Mouse (Mus musculus) cerebellum, adult 18-20 months (tissue): ENCODE data around the gene Atp5g3.

Experiments
- DNase-seq, 2 experiments: peaks; one replicate each; pipeline ENCODE4 v3.0.0; 2021

The Atp5g3 gene

DNA sequence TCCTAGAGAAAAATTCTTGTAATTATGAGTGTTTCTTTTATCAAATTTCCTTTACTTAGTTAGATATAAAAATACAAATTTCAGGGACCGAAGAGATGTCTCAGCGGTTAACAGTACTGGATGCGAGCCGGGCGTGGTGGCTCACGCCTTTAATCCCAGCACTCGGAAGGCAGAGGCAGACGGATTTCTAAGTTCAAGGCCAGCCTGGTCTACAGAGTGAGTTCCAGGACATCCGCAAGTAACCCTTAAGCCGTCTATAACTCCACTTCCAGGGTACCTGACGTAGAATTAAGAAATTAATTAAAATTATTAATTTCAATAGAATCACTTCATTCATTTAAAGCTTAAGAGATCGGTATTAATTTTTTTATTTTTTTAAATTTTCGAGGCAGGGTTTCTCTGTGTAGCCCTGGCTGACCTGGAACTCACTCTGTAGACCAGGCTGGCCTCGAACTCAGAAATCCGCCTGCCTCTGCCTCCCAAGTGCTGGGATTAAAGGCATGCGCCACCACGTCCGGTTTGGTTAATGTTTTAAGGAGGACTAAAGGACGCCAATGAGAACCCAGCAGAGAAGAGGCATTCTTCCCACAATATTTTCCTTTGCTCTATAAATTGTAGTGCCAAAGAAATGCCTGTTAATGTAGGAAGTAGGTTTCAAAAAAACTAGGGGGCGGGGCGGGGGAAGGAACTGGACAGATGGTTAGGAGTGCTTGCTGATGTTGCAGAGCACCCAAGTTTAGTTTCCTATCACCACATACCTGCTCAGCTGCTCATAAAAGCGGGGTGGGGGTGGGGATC is 17.5 kb downstream of the Atp5g3 start:
- DNase-seq, result peak in 1 of 2 experiments; percentile 31

DNA sequence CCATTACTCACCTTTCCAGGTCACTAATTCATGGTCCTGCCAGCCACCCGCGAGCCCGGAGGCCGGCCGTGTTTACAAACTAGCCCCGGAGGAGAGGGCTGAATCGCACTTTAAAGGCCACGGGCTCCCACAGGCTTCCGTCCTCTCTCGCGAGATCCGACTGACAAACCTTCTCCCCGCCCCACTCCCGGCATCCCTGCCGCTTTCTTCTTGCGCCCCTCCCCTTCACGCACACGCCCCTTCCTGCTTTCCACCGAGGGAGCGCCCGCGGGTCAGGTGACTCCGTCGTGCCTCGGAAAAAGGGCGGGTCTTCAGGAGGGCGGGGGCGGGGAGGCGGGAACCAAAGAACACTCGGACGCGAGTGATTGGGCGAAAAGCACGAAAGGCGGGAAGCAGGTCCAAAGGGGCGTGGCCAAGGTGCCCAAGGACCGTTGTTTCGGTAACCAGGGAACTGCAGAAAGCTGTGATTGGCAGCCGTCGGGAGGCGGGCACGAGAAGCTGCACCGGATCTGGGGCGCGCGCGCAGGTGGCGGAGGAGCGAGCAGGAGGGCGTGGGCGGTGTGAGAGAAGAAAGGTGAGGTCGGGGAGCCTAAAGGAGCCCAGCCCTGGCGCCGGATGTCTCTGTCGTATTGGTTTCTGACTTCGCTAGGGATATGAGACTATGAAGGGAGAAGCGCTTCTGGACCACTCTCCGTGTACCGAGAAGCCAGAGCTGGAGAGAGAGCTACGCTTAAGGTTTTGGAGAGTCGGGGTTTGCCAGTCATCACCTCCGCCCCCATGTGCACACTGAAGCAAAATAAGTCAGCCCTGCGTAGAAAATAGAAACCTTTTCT is 18.4 kb downstream of the Atp5g3 start, which contains the start of gene Atf2:
TSS of gene Atf2 (minus strand) at position 176 of the 833 bp plus-strand sequence.
- DNase-seq, result peak; percentile 99 to 100

DNA sequence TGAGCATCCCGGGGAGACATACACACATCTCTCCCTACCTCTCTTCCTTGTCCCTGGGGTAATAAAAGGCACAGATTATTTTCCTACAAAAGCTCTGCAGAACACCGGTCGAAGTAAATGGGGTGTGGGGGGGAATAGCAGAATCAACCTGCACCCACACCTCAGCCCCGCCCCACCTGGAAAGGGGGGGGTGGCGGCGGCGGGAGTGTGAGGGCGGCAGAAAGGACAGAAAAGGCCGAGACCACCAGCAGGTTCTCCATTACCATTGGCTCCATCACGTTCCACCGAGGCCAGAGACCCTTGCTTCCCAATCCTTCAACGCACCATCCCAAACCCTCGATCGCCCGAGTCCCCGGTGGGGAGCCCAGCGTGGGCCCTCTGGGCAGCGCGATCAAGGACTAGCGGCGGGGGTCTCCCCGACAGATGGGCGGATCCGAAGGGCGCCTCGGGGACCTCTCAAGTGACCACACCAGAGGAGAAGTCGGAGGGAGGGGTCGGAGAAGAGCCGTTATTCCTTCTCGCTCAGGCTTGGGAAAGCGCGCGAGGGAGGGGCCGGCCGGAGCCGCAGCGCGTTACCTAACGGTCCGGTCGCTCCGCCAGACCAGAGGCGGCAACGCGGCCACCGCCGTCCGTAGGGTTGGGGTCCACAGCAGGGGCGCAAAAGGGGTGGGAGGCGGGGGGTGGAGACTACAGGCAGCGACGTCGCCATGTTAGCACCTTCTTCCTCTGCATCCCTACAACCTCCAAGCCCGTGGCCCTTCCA is 19.2 kb downstream of the Atp5g3 start:
- DNase-seq, result peak in 1 of 2 experiments; percentile 64

DNA sequence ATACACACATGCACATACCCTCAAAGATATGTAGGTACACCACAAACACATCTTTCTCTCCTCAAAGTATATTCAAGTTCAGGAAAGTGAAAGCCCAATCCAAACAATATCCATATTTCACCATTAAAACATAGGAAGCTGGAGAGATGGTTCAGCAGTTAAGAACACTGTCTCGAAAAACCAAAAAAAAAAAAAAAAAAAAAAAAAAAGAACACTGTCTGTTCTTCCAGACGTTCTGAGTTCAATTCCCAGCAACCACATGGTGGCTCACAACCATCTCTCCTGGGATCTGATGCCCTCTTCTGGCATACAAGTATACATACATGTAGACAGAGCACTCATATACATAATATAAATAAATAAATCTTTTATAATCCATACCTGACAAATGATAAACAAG is 25.1 kb downstream of the Atp5g3 start:
- no peak for DNase-seq

DNA sequence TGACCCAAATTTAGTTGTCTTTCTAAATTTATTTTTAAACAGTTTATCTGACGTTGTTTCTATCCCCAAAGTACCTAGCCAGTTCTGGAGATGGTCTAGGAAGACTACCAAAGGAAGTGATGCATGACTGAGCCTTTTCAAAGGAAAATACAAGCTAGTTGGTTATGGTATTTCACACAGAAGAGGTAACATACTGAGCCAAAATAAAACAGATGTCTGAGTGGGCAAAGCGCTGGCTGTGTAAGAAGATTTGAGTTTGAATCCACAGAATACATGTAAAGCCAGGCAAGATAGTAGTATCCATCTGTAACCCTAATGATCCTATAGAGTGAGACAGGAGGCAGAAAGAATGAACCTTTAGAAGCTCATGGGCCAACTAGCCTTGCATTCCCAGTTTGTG is 33.2 kb downstream of the Atp5g3 start:
- no peak for DNase-seq

DNA sequence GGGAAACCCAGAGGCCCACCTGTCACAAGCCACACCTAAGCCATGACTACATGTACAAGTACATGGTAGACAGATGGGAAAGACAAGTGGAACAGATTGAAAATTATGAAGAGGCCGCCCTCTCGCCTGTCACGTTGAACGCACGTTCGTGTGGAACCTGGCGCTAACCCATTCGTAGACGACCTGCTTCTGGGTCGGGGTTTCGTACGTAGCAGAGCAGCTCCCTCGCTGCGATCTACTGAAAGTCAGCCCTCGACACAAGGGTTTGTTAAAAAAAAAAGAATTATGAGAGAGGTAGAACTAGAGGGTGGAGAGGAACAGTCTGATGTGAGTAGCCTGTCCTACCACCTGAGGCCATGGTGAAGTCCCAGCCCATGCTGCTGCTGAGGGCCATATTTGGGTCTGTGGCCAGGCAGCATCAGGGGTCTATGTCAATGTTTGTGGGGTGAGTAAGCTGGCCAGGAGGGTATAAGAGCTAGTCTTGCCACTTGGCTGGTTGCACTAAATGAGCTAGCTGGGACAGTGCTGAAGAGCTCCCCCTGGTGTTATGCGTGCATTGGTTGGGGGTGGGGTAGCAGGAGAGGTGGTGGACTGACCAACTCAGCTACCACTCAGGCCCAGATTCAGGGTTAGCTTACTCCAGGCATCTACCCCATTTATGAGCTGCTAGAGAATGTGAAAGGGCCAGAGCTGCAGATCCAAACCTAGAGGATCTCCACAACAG is 43.2 kb downstream of the Atp5g3 start:
- DNase-seq, result peak; percentile 22 to 55

DNA sequence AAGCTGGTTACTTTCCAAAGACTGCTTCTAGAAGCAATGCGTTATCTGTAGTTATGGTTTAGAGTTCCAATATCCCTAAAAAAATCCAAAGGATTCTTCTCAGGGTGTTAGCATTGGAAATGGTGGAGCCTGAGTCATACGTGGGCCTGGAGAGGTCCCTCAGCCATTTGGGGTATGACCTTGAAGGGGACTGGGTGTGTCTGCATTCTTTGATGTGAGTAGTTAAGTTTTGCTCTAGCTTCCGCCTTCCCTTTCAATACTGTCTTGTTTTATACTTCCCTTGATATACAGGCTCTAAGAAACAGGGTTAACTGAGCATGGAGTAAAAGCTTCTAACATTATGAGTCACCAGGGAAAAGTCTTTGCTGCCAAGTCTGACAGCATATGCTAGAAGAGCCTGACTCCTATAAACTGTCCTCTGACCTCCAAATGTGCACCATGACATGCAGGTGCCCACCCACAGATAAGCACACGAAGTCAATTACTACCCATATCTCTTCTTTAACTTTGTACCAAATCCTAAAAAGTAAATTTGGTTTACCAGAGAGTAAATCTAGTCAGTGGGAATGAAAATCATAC is 51.0 kb downstream of the Atp5g3 start:
- DNase-seq, result peak in 1 of 2 experiments; percentile 14
